Mouse (Mus musculus) MEL (cell line): Measurements from ENCODE around the gene Acly. TPM values are rescaled to one million over a fixed set of nuclear protein-coding genes. Genes with fewer than 3 reads are reported as not detected.

ENCODE experiments used
- DNase-seq: peaks from one replicate; pipeline ENCODE4 v3.0.0; 2011; ENCODE audit warnings: low read depth, low spot score
- H3K27ac ChIP-seq: 2 replicates; pipeline ENCODE4 v1.5.1; 2012; ENCODE audit warnings: low read depth, mild to moderate bottlenecking, control low read depth, low read length, moderate library complexity; ENCODE audit not compliant: control insufficient read depth
- H3K27me3 ChIP-seq, 2 experiments: fragments of 150-350 bp in 1 of 2; sonication (generic) in 1 of 2; 2 replicates each; pipeline ENCODE4 v1.6.1; 2012; ENCODE audit warnings: low read length in 2 of 2, mild to moderate bottlenecking in 2 of 2, improper control_type of control experiment in 1 of 2, moderate library complexity in 1 of 2; ENCODE audit not compliant: insufficient read depth in 2 of 2, control insufficient read depth in 1 of 2
- H3K36me3 ChIP-seq, 2 experiments: 2 replicates each; pipeline ENCODE4 v1.6.1; 2012 to 2014; ENCODE audit warnings: low read length in 2 of 2, improper control_type of control experiment in 1 of 2, inconsistent platforms in 1 of 2, mild to moderate bottlenecking in 1 of 2; ENCODE audit not compliant: insufficient read depth in 2 of 2, control insufficient read depth in 1 of 2
- H3K4me1 ChIP-seq, 2 experiments: fragments of 150-350 bp in 1 of 2; sonication (generic) in 1 of 2; 2 replicates each; pipeline ENCODE4 v1.6.1; 2012; ENCODE audit warnings: low read length in 2 of 2, improper control_type of control experiment in 1 of 2, mild to moderate bottlenecking in 1 of 2; ENCODE audit not compliant: insufficient read depth in 2 of 2, control insufficient read depth in 1 of 2
- H3K4me3 ChIP-seq, 2 experiments: fragments of 150-350 bp in 1 of 2; sonication (generic) in 1 of 2; 2 replicates each; pipeline ENCODE4 v1.5.1; 2012; ENCODE audit warnings: low read depth in 2 of 2, low read length in 2 of 2, mild to moderate bottlenecking in 2 of 2, moderate library complexity in 2 of 2, control low read depth in 1 of 2, improper control_type of control experiment in 1 of 2; ENCODE audit not compliant: control insufficient read depth in 1 of 2, insufficient read depth in 1 of 2
- H3K79me2 ChIP-seq: 2 replicates; pipeline ENCODE4 v1.6.1; 2012; ENCODE audit warnings: mild to moderate bottlenecking, low read length, moderate library complexity; ENCODE audit not compliant: control insufficient read depth, poor library complexity, insufficient read depth
- H3K9ac ChIP-seq: 2 replicates; pipeline ENCODE4 v1.6.1; 2012; ENCODE audit warnings: low read depth, mild to moderate bottlenecking, control low read depth, low read length, moderate library complexity; ENCODE audit not compliant: control insufficient read depth, poor library complexity, severe bottlenecking
- H3K9me3 ChIP-seq: fragments of 150-350 bp; sonication (generic); replicated peaks from 2 replicates; pipeline ENCODE4 v1.6.1; 2012; ENCODE audit warnings: mild to moderate bottlenecking, low read length, improper control_type of control experiment, moderate library complexity; ENCODE audit not compliant: insufficient read depth
- BHLHE40 ChIP-seq: IDR thresholded peaks from 2 replicates; pipeline ENCODE4 v1.6.1; 2012; ENCODE audit warnings: low read depth, mild to moderate bottlenecking, inconsistent platforms, low read length, improper control_type of control experiment, borderline replicate concordance
- CHD1 ChIP-seq: IDR thresholded peaks from 2 replicates; pipeline ENCODE4 v1.6.1; 2012; ENCODE audit warnings: low read depth, mild to moderate bottlenecking, inconsistent platforms, low read length, improper control_type of control experiment
- CHD2 ChIP-seq: IDR thresholded peaks from 2 replicates; pipeline ENCODE4 v1.6.1; 2011; ENCODE audit warnings: low read length, improper control_type of control experiment
- CTCF ChIP-seq, 3 experiments: IDR thresholded peaks in 2 of 3; conservative IDR thresholded peaks in 1 of 3; 2 replicates each; pipeline ENCODE4 v1.5.1; 2011 to 2012; ENCODE audit warnings: low read length in 3 of 3, low read depth in 2 of 3, mild to moderate bottlenecking in 2 of 3, improper control_type of control experiment in 1 of 3, inconsistent platforms in 1 of 3, mixed read lengths in 1 of 3, moderate library complexity in 1 of 3; ENCODE audit not compliant: control insufficient read depth in 1 of 3, insufficient read depth in 1 of 3, poor library complexity in 1 of 3, severe bottlenecking in 1 of 3
- E2F4 ChIP-seq: IDR thresholded peaks from 2 replicates; pipeline ENCODE4 v1.6.1; 2011; ENCODE audit warnings: low read depth, low read length, improper control_type of control experiment, borderline replicate concordance
- ELF1 ChIP-seq: IDR thresholded peaks from 2 replicates; pipeline ENCODE4 v1.6.1; 2014; ENCODE audit warnings: low read depth, mild to moderate bottlenecking, inconsistent platforms, low read length, improper control_type of control experiment, moderate library complexity
- EP300 ChIP-seq, 2 experiments: IDR thresholded peaks; 2 replicates each; pipeline ENCODE4 v1.6.1; 2011; ENCODE audit warnings: improper control_type of control experiment in 2 of 2, low read length in 2 of 2, low read depth in 1 of 2, mild to moderate bottlenecking in 1 of 2
- ETS1 ChIP-seq: IDR thresholded peaks from 2 replicates; pipeline ENCODE4 v1.6.1; 2012; ENCODE audit warnings: low read depth, mild to moderate bottlenecking, inconsistent platforms, low read length, improper control_type of control experiment, moderate library complexity
- GABPA ChIP-seq: IDR thresholded peaks from 2 replicates; pipeline ENCODE4 v1.6.1; 2012; ENCODE audit warnings: low read depth, mild to moderate bottlenecking, inconsistent platforms, low read length, improper control_type of control experiment, moderate library complexity
- GATA1 ChIP-seq: IDR thresholded peaks from 2 replicates; pipeline ENCODE4 v1.6.1; 2011; ENCODE audit warnings: low read depth, low read length, improper control_type of control experiment
- HCFC1 ChIP-seq: IDR thresholded peaks from 2 replicates; pipeline ENCODE4 v1.6.1; 2012; ENCODE audit warnings: low read depth, mild to moderate bottlenecking, inconsistent platforms, low read length, improper control_type of control experiment, moderate library complexity
- JUND ChIP-seq: IDR thresholded peaks from 2 replicates; pipeline ENCODE4 v1.6.1; 2011; ENCODE audit warnings: low read depth, mild to moderate bottlenecking, improper control_type of control experiment, low read length
- KAT2A ChIP-seq: conservative IDR thresholded peaks from 2 replicates; pipeline ENCODE4 v1.6.1; 2012; ENCODE audit warnings: low read depth, low read length, improper control_type of control experiment, inconsistent platforms
- MAFK ChIP-seq: IDR thresholded peaks from 2 replicates; pipeline ENCODE4 v1.6.1; 2011; ENCODE audit warnings: low read depth, mild to moderate bottlenecking, low read length, improper control_type of control experiment, borderline replicate concordance
- MAX ChIP-seq: IDR thresholded peaks from 2 replicates; pipeline ENCODE4 v1.6.1; 2011; ENCODE audit warnings: low read length, improper control_type of control experiment
- MAZ ChIP-seq: IDR thresholded peaks from 2 replicates; pipeline ENCODE4 v1.6.1; 2012; ENCODE audit warnings: low read depth, mild to moderate bottlenecking, inconsistent platforms, low read length, improper control_type of control experiment
- MEF2A ChIP-seq: IDR thresholded peaks from 2 replicates; pipeline ENCODE4 v1.6.1; 2014; ENCODE audit warnings: low read depth, mild to moderate bottlenecking, inconsistent platforms, low read length, improper control_type of control experiment; ENCODE audit not compliant: poor library complexity, insufficient replicate concordance, severe bottlenecking; ENCODE audit errors: extremely low read depth
- MXI1 ChIP-seq: IDR thresholded peaks from 2 replicates; pipeline ENCODE4 v1.6.1; 2011; ENCODE audit warnings: mild to moderate bottlenecking, low read depth, low read length, improper control_type of control experiment
- MYB ChIP-seq: IDR thresholded peaks from 2 replicates; pipeline ENCODE4 v1.6.1; 2011; ENCODE audit warnings: mild to moderate bottlenecking, low read depth, low read length, improper control_type of control experiment
- MYC ChIP-seq: IDR thresholded peaks from 2 replicates; pipeline ENCODE4 v1.6.1; 2011; ENCODE audit warnings: low read depth, mild to moderate bottlenecking, low read length, improper control_type of control experiment, moderate library complexity
- NELFE ChIP-seq: IDR thresholded peaks from 2 replicates; pipeline ENCODE4 v1.6.1; 2011; ENCODE audit warnings: low read depth, low read length, improper control_type of control experiment
- NRF1 ChIP-seq: IDR thresholded peaks from 2 replicates; pipeline ENCODE4 v1.6.1; 2014; ENCODE audit warnings: low read depth, mild to moderate bottlenecking, inconsistent platforms, low read length, improper control_type of control experiment, moderate library complexity; ENCODE audit not compliant: poor library complexity, insufficient read depth, severe bottlenecking
- POLR2AphosphoS2 ChIP-seq: IDR thresholded peaks from 2 replicates; pipeline ENCODE4 v1.6.1; 2011; ENCODE audit warnings: low read length, improper control_type of control experiment
- POLR2AphosphoS5 ChIP-seq: IDR thresholded peaks from 2 replicates; pipeline ENCODE4 v1.6.1; 2012; ENCODE audit warnings: low read depth, borderline replicate concordance, mild to moderate bottlenecking, inconsistent platforms, low read length, moderate library complexity, mixed read lengths
- RAD21 ChIP-seq: IDR thresholded peaks from 2 replicates; pipeline ENCODE4 v1.6.1; 2011; ENCODE audit warnings: mild to moderate bottlenecking, low read depth, low read length, improper control_type of control experiment
- RCOR1 ChIP-seq: IDR thresholded peaks from 2 replicates; pipeline ENCODE4 v1.6.1; 2012; ENCODE audit warnings: low read depth, mild to moderate bottlenecking, inconsistent platforms, low read length, improper control_type of control experiment
- SIN3A ChIP-seq: IDR thresholded peaks from 2 replicates; pipeline ENCODE4 v1.6.1; 2012; ENCODE audit warnings: low read length, improper control_type of control experiment, inconsistent platforms
- SMC3 ChIP-seq: IDR thresholded peaks from 2 replicates; pipeline ENCODE4 v1.6.1; 2011; ENCODE audit warnings: low read depth, low read length, improper control_type of control experiment
- TAL1 ChIP-seq: IDR thresholded peaks from 2 replicates; pipeline ENCODE4 v1.6.1; 2012; ENCODE audit warnings: mild to moderate bottlenecking, inconsistent platforms, low read length, moderate library complexity, mixed read lengths
- TBP ChIP-seq: IDR thresholded peaks from 2 replicates; pipeline ENCODE4 v1.8.0; 2011; ENCODE audit warnings: low read depth, low read length, improper control_type of control experiment
- TCF12 ChIP-seq: IDR thresholded peaks from 2 replicates; pipeline ENCODE4 v1.6.1; 2014; ENCODE audit warnings: low read depth, mild to moderate bottlenecking, inconsistent platforms, low read length, improper control_type of control experiment, moderate library complexity
- UBTF ChIP-seq: IDR thresholded peaks from 2 replicates; pipeline ENCODE4 v1.6.1; 2012; ENCODE audit warnings: low read depth, mild to moderate bottlenecking, inconsistent platforms, low read length, improper control_type of control experiment, moderate library complexity, borderline replicate concordance; ENCODE audit not compliant: insufficient read depth
- USF2 ChIP-seq, 2 experiments: IDR thresholded peaks; 2 replicates each; pipeline ENCODE4 v1.6.1; 2011 to 2012; ENCODE audit warnings: improper control_type of control experiment in 2 of 2, low read length in 2 of 2, borderline replicate concordance in 1 of 2, inconsistent platforms in 1 of 2, low read depth in 1 of 2, mild to moderate bottlenecking in 1 of 2; ENCODE audit not compliant: insufficient read depth in 1 of 2
- ZC3H11A ChIP-seq: IDR thresholded peaks from 2 replicates; pipeline ENCODE4 v1.6.1; 2012; ENCODE audit warnings: low read depth, mild to moderate bottlenecking, inconsistent platforms, low read length, improper control_type of control experiment
- ZKSCAN1 ChIP-seq: IDR thresholded peaks from 2 replicates; pipeline ENCODE4 v1.6.1; 2012; ENCODE audit warnings: low read depth, mild to moderate bottlenecking, inconsistent platforms, low read length, improper control_type of control experiment, moderate library complexity
- ZMIZ1 ChIP-seq: IDR thresholded peaks from 2 replicates; pipeline ENCODE4 v1.6.1; 2012; ENCODE audit warnings: low read depth, mild to moderate bottlenecking, inconsistent platforms, low read length, improper control_type of control experiment, moderate library complexity
- ZNF384 ChIP-seq: IDR thresholded peaks from 2 replicates; pipeline ENCODE4 v1.6.1; 2012; ENCODE audit warnings: low read depth, mild to moderate bottlenecking, inconsistent platforms, low read length, improper control_type of control experiment
- polyA plus RNA-seq, 2 experiments: library from polyadenylated mRNA; stranded (reverse) in 1 of 2; unstranded in 1 of 2; fragments of >175 nt in 1 of 2; fragments of >200 nt in 1 of 2; gene quantifications; 2 replicates each; pipeline versions ENCODE4 v1.2.1 to v1.2.4; 2012; ENCODE audit warnings: low replicate concordance in 2 of 2, low read depth in 1 of 2; ENCODE audit not compliant: insufficient read length in 2 of 2, insufficient read depth in 1 of 2, missing spikeins in 1 of 2
- total RNA-seq: library from RNA; depleted of rRNA; stranded (reverse); fragments of 300-350 nt; gene quantifications from 2 replicates; pipeline ENCODE4 v1.2.3, GENCODE M21; 2012

The Acly gene
- total and polyA plus RNA-seq, 3 experiments, result 167 to 234 TPM; not detected in 1

- H3K79me2 ChIP-seq, result no peaks in the 10 kb centered on the region
- no peak overlapping the region for H3K27ac ChIP-seq
- DNase-seq, result peak; percentile 96
- no peak for TF ChIP-seq BHLHE40
- TF ChIP-seq TBP, result no peak
- peak; percentile 42; the same call in 1 of the 2 replicates for TF ChIP-seq RCOR1
- no peak for TF ChIP-seq GATA1
- peak; percentile 97 for TF ChIP-seq SMC3
- peak; percentile 95 for TF ChIP-seq MYC
- no peak for TF ChIP-seq NELFE
- no peak for TF ChIP-seq GABPA
- no peak for TF ChIP-seq ZMIZ1
- no peak for TF ChIP-seq TAL1
- TF ChIP-seq HCFC1, result peak; percentile 60; the same call in 1 of the 2 replicates
- no peak for TF ChIP-seq CHD1
- peak; percentile 88 for TF ChIP-seq SIN3A
- peak; percentile 89 for TF ChIP-seq RAD21
- peak; percentile 81; the same call in 1 of the 2 replicates for TF ChIP-seq MAZ
- peak; percentile 17; the same call in 1 of the 2 replicates for TF ChIP-seq TCF12
- peak; percentile 56; the same call in 1 of the 2 replicates for TF ChIP-seq ZNF384
- TF ChIP-seq POLR2AphosphoS2, result no peak
- TF ChIP-seq CHD2, result no peak
- no peak for TF ChIP-seq POLR2AphosphoS5
- peak in 1 of 2 experiments; percentile 15; a peak in 1 of 4 replicates for TF ChIP-seq EP300 (IDR thresholded peaks at IDR 0.05; ENCODE audit: low read depth in 1 of 2, low read length in 2 of 2)
- TF ChIP-seq USF2 (IDR thresholded peaks at IDR 0.05; ENCODE audit: borderline replicate concordance in 1 of 2, insufficient read depth in 1 of 2, low read depth in 1 of 2, low read length in 2 of 2), result no peak
- peak; percentile 81 for TF ChIP-seq MXI1
- no peak for TF ChIP-seq JUND
- TF ChIP-seq ZC3H11A, result peak; percentile 89
- TF ChIP-seq ZKSCAN1, result no peak
- TF ChIP-seq CTCF (IDR thresholded peaks at IDR 0.05 in 2 of 3, conservative IDR thresholded peaks at IDR 0.05 in 1 of 3; ENCODE audit: control insufficient read depth in 1 of 3, insufficient read depth in 1 of 3, low read depth in 2 of 3, low read length in 3 of 3, poor library complexity in 1 of 3, severe bottlenecking in 1 of 3), result peak; percentile 65 to 98 (median 89)
- 0 out of 2 replicates have a peak, but pooled peaks have one; percentile 24 for TF ChIP-seq ETS1
- no peak for TF ChIP-seq NRF1
- peak; percentile 88 for TF ChIP-seq MAX
- TF ChIP-seq MEF2A, result no peak
- no peak for TF ChIP-seq MAFK
- TF ChIP-seq MYB, result no peak
- no peak for TF ChIP-seq UBTF
- peak; percentile 70 for TF ChIP-seq ELF1
- no peak for TF ChIP-seq E2F4
- TF ChIP-seq KAT2A, result no peak
- no peaks in the 10 kb centered on the region for H3K9me3 ChIP-seq
- H3K9ac ChIP-seq, result peak overlapping the region; percentile 71
- H3K4me1 ChIP-seq, result peaks cover 0 to 6% of the 10 kb centered on the region in 2 experiments; a peak in 1 of 4 replicates
- no peaks in the 10 kb centered on the region for H3K36me3 ChIP-seq
- no peaks in the 10 kb centered on the region for H3K27me3 ChIP-seq
- peak overlapping the region; percentile 64 to 72 for H3K4me3 ChIP-seq
Measured at GRCm38 (mm10) chr11:100555583-100555982, 27.8 kb upstream of the Acly start.
